Comparison of ENCODE assay signal across 8 mouse cellular contexts in genomic region chr12:82104211-82104610, GRCm38 (mm10).
DNase-seq lines count a peak whose midpoint lies in the region; ATAC-seq and TF ChIP-seq lines count a peak whose summit lies in the region.

No protein-coding gene starts in this region.

- ATAC-seq in heart, embryonic 13.5 days (ENCODE audit: extremely low read depth, insufficient number of reproducible peaks, low FRiP score, low TSS enrichment): no peak

- TF ChIP-seq POLR2A in kidney, adult 2 months (IDR thresholded peaks at IDR 0.05; ENCODE audit: low read depth, low read length): no peak
- TF ChIP-seq POLR2A in thymus, adult 2 months (IDR thresholded peaks at IDR 0.05; ENCODE audit: control insufficient read depth, extremely low read depth, insufficient read depth, low read length, poor library complexity): no peak

- peak overlapping the region; percentile 34 for H3K4me2 ChIP-seq in heart, embryonic 13.5 days

- 27% methylated on average over 10 of the region's 10 CpGs for WGBS in heart, embryonic 13.5 days
- 85% methylated on average over 10 of the region's 10 CpGs for WGBS in kidney, adult 2 months
- WGBS in thymus, adult 2 months: 91% methylated on average over 10 of the region's 10 CpGs

- no peak overlapping the region for H3K4me3 ChIP-seq in heart, embryonic 13.5 days
- no peak overlapping the region for H3K4me3 ChIP-seq in kidney, adult 2 months (ENCODE audit: insufficient read depth, low read depth, low read length)
- no peak overlapping the region for H3K4me3 ChIP-seq in thymus, adult 2 months (ENCODE audit: control insufficient read depth, insufficient read depth, low read length)

- H3K4me1 ChIP-seq in heart, embryonic 13.5 days: peaks cover 34% of the 10 kb centered on the region
- no peaks in the 10 kb centered on the region for H3K4me1 ChIP-seq in kidney, adult 2 months (ENCODE audit: control insufficient read depth, insufficient read depth, low read length)
- no peaks in the 10 kb centered on the region; the same call in 1 of the 2 replicates for H3K4me1 ChIP-seq in thymus, adult 2 months (replicated peaks; ENCODE audit: control insufficient read depth, insufficient read depth, low read length)

- 0 out of 2 replicates have a peak, but pooled peaks cover 8% of the 10 kb centered on the region for H3K9me3 ChIP-seq in heart, embryonic 13.5 days

- H3K27ac ChIP-seq in heart, embryonic 13.5 days (replicated peaks): peak overlapping the region; percentile 84
- H3K27ac ChIP-seq in kidney, adult 2 months (ENCODE audit: insufficient read depth, low read depth, low read length): no peak overlapping the region
- no peak overlapping the region for H3K27ac ChIP-seq in thymus, adult 2 months (ENCODE audit: control insufficient read depth, insufficient read depth, low read length)

- no peaks in the 10 kb centered on the region for H3K27me3 ChIP-seq in heart, embryonic 13.5 days (replicated peaks)
- H3K27me3 ChIP-seq in kidney, adult 2 months (replicated peaks; ENCODE audit: control insufficient read depth, insufficient read depth, low read length): no peaks in the 10 kb centered on the region
- no peaks in the 10 kb centered on the region for H3K27me3 ChIP-seq in thymus, adult 2 months (ENCODE audit: control insufficient read depth, insufficient read depth, low read length)

- peak; percentile 45 for DNase-seq in Muller cell, postnatal 12 days (ENCODE audit: inconsistent ontology term)
- peak; percentile 73 for DNase-seq in cerebellum, adult 11-12 months
- peak; percentile 83 to 92 for DNase-seq in left cerebral cortex, postnatal 14 days (ENCODE audit: low spot score in 2 of 2)
- no peak for DNase-seq in kidney, adult 2 months
- DNase-seq in kidney, postnatal 36 days: no peak
- no peak for DNase-seq in thymus, adult 2 months
- DNase-seq in ovary, postnatal 10 days (ENCODE audit: low spot score): no peak

- no peaks in the 10 kb centered on the region for H3K36me3 ChIP-seq in heart, embryonic 13.5 days
- H3K36me3 ChIP-seq in kidney, adult 2 months (ENCODE audit: control insufficient read depth, insufficient read depth, low read length): no peaks in the 10 kb centered on the region
- H3K36me3 ChIP-seq in thymus, adult 2 months (ENCODE audit: control insufficient read depth, insufficient read depth, low read length): no peaks in the 10 kb centered on the region

- intact Hi-C loops in left cerebral cortex, postnatal 14 days (cut with DNase I): loop anchor here (2.0 kb wide), 1 partner anchor 23 kb away; no protein-coding TSS in a partner anchor

- TF ChIP-seq CTCF in kidney, adult 2 months (conservative IDR thresholded peaks at IDR 0.05; ENCODE audit: insufficient read depth, insufficient read length, low read depth, low read length): no peak
- TF ChIP-seq CTCF in thymus, adult 2 months (IDR thresholded peaks at IDR 0.05; ENCODE audit: borderline replicate concordance, control insufficient read depth, extremely low read depth, insufficient read depth, low read length, poor library complexity): no peak

- no peak overlapping the region for H3K9ac ChIP-seq in heart, embryonic 13.5 days

Comparison
In these comparisons a context has a peak if more than half of its experiments do, and no peak if none do; other contexts are left out.
1. DNase-seq: peak in Muller cell, postnatal 12 days (single experiment), cerebellum, adult 11-12 months (single experiment) and left cerebral cortex, postnatal 14 days (2 of 2); none in kidney, adult 2 months (single experiment), kidney, postnatal 36 days (0 of 2), thymus, adult 2 months (single experiment) and ovary, postnatal 10 days (single experiment).